Mouse (Mus musculus): ENCODE measurements around the gene Ncaph. TPM values are rescaled to one million over a fixed set of nuclear protein-coding genes. Genes with fewer than 3 reads are reported as not detected.
A peak's percentile ranks its signal among the peaks of the same experiment; 100 is the strongest.
"Not testable (repeated sequence)": the region's sequence is repeated elsewhere in the genome, so short reads cannot be mapped to it uniquely, and the experiment has no call there.

Gene Ncaph
- 1 to 10 TPM; 1.1 to 1.6 TPM for total RNA-seq (2021)
- long read RNA-seq, experiment 1, partial matches to known transcripts: 1 of 2 reads
- long read RNA-seq, experiment 1, other reads (novel, unspliced or antisense): 1 of 2 reads
- long read RNA-seq, experiment 2, partial matches to known transcripts: 1 of 3 reads
- long read RNA-seq, experiment 2, other reads (novel, unspliced or antisense): 1 of 3 reads

DNA sequence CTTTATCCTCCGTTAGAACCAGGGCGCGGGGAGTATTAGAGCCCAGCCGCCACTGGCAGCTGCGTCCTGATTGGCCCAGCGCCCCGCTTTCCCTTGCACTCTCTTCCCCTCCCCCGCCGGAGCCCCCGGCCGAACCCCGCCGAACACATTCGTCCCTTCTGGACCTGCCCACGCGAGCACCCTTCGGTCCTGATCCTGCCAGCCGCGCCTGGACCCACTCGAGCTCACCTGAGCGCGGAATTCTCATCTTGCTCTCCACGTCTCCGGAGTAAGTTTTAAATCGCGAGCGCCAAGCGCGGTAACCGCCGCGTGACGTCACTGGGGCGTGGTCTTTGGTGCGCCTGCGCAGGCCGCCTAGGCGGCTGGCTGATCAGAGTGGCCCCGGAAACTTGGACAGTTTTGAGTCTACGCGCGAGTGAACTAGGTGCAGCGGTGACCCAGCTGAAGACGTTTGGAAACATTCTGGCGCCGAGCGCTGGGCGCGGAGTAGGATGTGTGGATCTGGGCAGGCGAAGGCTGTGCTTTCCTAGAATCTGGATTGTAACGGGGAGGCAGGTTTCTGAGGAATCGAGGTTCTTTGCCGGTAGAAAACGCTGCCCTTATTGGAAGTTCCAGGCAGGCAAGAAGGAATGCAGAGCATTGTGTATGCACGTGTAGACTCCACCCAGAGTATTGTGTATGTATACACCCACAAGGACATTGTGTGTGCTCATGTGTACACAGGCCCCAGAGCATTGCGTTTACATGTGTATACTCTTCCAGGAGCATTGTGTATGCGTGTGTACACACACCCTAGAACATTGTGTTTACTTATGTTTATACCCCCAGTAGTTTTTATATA, at the start of gene Ncaph:
Ncaph (minus strand) TSS at position 334 of the 841 bp plus-strand sequence.
- H3K27ac ChIP-seq: peak within 1 kb of the TSS; percentile 80
- TF ChIP-seq CTCF (IDR thresholded peaks at IDR 0.05): no peak
- intact Hi-C loops (cut with DNase I): no loop called here

GRCm38 (mm10) chr2:127182598-127183381, 49.0 kb upstream of the Ncaph start:
- peak overlapping the region; percentile 70 for H3K4me3 ChIP-seq
- H3K27ac ChIP-seq: peak overlapping the region; percentile 78
- DNase-seq (ENCODE audit: extremely low spot score in 1 of 2, low spot score in 2 of 2): peak; percentile 65 to 82
- intact Hi-C loops (cut with DNase I): loop anchor here (2.0 kb wide), 1 partner anchor 26 kb away; the partner anchor contains the start of genes 1810024B03Rik and Snrnp200
- no peak for TF ChIP-seq CTCF (IDR thresholded peaks at IDR 0.05)

More for the DNA sequence above, at the start of gene Ncaph:
- peak within 1 kb of the TSS; percentile 76 for H3K4me3 ChIP-seq
- peak; percentile 89 to 93 for DNase-seq (ENCODE audit: extremely low spot score in 1 of 2, low spot score in 2 of 2)

GRCm38 (mm10) chr2:127166261-127166660, 32.5 kb upstream of the Ncaph start:
- not testable (repeated sequence) for DNase-seq (ENCODE audit: extremely low spot score in 1 of 2, low spot score in 2 of 2); H3K27ac ChIP-seq; H3K4me3 ChIP-seq
- peak; percentile 60 for TF ChIP-seq CTCF (IDR thresholded peaks at IDR 0.05)
- intact Hi-C loops (cut with DNase I): loop anchor here (1.0 kb wide), 1 partner anchor 39 kb away; no protein-coding TSS in a partner anchor

DNA sequence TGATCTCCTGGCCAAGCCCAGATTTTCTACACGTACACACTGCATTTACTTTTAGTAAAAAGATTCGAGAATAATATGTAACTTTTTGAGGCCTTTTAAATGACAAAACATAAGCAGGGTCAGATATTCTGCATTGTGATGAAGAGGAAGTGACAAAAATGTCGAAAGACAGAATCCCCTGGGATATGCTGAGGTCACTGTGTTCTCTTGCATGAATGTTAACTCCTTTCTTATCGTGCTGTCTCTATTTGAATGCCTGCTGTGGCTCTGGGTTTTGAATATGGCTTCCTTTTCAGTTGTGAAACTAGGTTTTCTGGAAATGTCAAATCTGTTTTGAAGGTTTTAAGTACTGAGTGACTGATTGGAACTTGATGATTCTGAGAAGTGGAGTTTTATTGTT, 31.9 kb upstream of the Ncaph start:
- Histone ChIP-seq H3K27ac (no peak overlapping the region), H3K4me3 (no peak overlapping the region)
- no peak for TF ChIP-seq CTCF (IDR thresholded peaks at IDR 0.05)
- intact Hi-C loops (cut with DNase I): loop anchor here (1.0 kb wide), 1 partner anchor 40 kb away; no protein-coding TSS in a partner anchor
- no peak for DNase-seq (ENCODE audit: extremely low spot score in 1 of 2, low spot score in 2 of 2)

DNA sequence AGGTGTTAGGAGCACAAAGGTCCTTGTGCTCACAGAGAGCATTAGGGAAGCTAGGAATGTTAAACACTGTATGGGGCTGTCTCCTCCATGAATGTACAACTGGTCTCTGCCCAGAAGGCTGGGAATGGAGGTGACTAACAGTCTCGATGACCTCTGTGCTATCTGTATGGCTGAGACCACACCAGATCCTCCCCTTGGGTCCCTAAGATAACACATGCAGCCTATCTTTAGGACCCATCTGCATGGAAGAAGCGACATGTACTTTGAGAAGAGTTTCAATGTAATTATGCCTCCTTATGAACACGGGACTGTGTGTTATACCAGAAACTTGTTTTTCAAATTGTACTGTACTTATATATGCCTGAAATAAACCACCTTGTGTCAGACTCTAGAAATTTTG, 11.9 kb upstream of the Ncaph start:
- DNase-seq (ENCODE audit: extremely low spot score in 1 of 2, low spot score in 2 of 2): no peak
- TF ChIP-seq CTCF (IDR thresholded peaks at IDR 0.05): no peak
- H3K4me3 ChIP-seq: no peak overlapping the region
- intact Hi-C loops (cut with DNase I): no loop called here
- H3K27ac ChIP-seq: no peak overlapping the region

GRCm38 (mm10) chr2:127143158-127144063, 9.7 kb upstream of the Ncaph start, which contains the start of gene Itpripl1:
Gene Itpripl1, minus strand, starts transcription at chr2:127143442.
- TF ChIP-seq CTCF (IDR thresholded peaks at IDR 0.05): no peak
- DNase-seq (ENCODE audit: extremely low spot score in 1 of 2, low spot score in 2 of 2): peak; percentile 24 to 38
- intact Hi-C loops (cut with DNase I): no loop called here
- H3K27ac ChIP-seq: no peak within 1 kb of the TSS
- peak within 1 kb of the TSS; percentile 63 for H3K4me3 ChIP-seq

- H3K4me3 ChIP-seq: peak overlapping the region; percentile 63
- no peak for DNase-seq (ENCODE audit: extremely low spot score in 1 of 2, low spot score in 2 of 2)
- intact Hi-C loops (cut with DNase I): no loop called here
- no peak overlapping the region for H3K27ac ChIP-seq
- TF ChIP-seq CTCF (IDR thresholded peaks at IDR 0.05): no peak
Observed at GRCm38 (mm10) chr2:127142577-127143157, 8.9 kb upstream of the Ncaph start.

DNA sequence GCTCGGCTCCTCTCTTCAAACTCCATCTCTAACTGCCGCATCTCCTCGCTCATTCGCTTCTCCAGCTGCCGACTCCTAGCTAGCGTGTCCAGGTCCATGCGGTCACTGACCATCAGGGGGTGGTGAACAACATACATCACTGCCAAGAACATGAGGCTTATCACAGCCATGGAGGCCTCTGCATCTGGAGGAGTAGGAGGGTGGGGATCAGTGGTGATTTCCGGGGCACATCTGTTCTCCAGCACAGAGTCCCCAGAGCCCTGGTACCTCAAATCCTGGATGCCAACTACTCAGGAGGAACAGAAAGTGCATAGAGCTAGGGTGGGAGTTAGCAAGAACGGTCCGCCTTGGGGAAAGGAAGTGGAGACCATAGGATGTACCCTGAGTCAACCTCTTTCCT, 8.3 kb upstream of the Ncaph start:
- Histone ChIP-seq H3K4me3 (no peak overlapping the region), H3K27ac (no peak overlapping the region)
- no peak for DNase-seq (ENCODE audit: extremely low spot score in 1 of 2, low spot score in 2 of 2)
- intact Hi-C loops (cut with DNase I): no loop called here
- no peak for TF ChIP-seq CTCF (IDR thresholded peaks at IDR 0.05)

GRCm38 (mm10) chr2:127140011-127140410, 6.3 kb upstream of the Ncaph start:
- intact Hi-C loops (cut with DNase I): no loop called here
- no peak overlapping the region for H3K27ac ChIP-seq
- no peak for DNase-seq (ENCODE audit: extremely low spot score in 1 of 2, low spot score in 2 of 2)
- H3K4me3 ChIP-seq: no peak overlapping the region
- no peak for TF ChIP-seq CTCF (IDR thresholded peaks at IDR 0.05)

GRCm38 (mm10) chr2:127139605-127140004, 5.9 kb upstream of the Ncaph start:
- no peak for DNase-seq (ENCODE audit: extremely low spot score in 1 of 2, low spot score in 2 of 2)
- TF ChIP-seq CTCF (IDR thresholded peaks at IDR 0.05): peak; percentile 6; the same call in 1 of the 2 replicates
- intact Hi-C loops (cut with DNase I): no loop called here
- H3K27ac ChIP-seq: no peak overlapping the region
- H3K4me3 ChIP-seq: no peak overlapping the region
